Mouse (Mus musculus) thymus, adult 2 months (tissue): ENCODE results near the gene Ptprj.

ENCODE experiments used
- CTCF ChIP-seq: fragments of 200-500 bp; IDR thresholded peaks from 2 replicates; pipeline ENCODE4 v1.5.1; 2012; ENCODE audit warnings: mild to moderate bottlenecking, control low read depth, low read length, moderate library complexity, borderline replicate concordance; ENCODE audit not compliant: control insufficient read depth, poor library complexity, insufficient read depth; ENCODE audit errors: extremely low read depth
- POLR2A ChIP-seq: fragments of 200-500 bp; IDR thresholded peaks from 2 replicates; pipeline ENCODE4 v1.6.1; 2012; ENCODE audit warnings: mild to moderate bottlenecking, low read length, control low read depth, moderate library complexity; ENCODE audit not compliant: control insufficient read depth, poor library complexity, insufficient read depth; ENCODE audit errors: extremely low read depth

GRCm38 (mm10) chr2:90543989-90544388 is 36.5 kb downstream of the Ptprj start:
- no peak for TF ChIP-seq CTCF
- TF ChIP-seq POLR2A: no peak
